Mouse (Mus musculus) urinary bladder, postnatal 25 days (tissue): ENCODE data around the gene Prdm16.

Experiments used
- DNase-seq: peaks from one replicate; pipeline ENCODE4 v3.0.0; 2022; ENCODE audit warnings: low spot score

Prdm16 gene

DNA sequence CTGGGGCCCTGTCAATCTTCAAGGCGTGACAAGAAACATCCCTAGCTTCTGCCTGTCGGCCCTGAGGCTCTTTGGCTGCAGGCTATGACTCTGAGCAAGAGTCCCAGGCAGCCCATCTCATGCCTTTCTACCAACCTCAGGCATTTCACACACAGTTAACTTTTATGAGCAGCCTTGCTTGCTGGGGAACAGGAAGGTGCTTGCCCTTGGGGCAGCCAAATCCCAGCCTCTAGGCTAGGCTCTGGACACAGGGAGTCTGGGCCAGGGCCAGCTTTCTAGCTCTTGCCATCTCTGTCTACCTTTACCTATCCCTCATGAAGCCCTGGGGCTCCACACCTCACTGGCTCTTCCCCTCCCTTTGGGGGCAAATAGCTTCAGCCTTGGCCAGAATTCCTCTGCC is 247.0 kb downstream of the Prdm16 start:
- DNase-seq: no peak

DNA sequence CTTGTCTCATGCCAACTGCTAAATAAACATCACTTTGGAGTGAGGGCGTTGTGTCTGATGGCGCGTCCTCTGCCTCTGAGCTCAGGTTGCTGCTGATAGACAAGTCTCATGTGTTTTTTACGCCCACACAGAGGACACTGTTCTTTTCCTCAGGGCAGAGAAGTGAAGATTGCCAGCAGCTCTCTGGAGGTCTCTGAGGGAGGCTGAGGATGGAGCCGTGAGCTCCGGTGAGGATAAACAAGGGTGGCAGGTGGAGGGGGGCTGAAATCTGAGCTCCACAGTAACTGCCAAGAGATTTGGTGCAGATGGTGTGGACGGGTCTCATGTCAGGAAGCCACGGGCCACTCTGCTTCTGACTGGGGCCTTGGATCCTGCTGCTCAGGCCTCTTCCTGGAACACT is 249.9 kb downstream of the Prdm16 start:
- DNase-seq: no peak

DNA sequence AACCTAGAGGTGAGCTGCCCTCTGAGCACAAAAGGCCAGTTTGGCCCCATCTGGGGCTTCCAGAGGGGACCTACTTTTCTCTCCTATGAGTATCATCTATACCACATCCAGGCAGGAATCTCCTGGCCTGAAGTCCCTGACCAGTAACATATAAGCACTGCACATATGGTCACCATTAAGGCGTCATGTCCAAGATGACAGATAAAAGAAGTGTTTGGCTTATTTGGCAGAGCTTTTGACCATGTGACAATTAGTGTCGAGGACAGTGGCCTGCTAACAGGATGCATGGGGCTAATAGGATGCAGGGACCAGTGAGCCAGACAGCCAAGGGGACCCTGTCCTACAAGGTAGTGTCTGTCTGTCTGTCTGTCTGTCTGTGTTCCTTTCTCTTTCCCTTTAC is 250.8 kb downstream of the Prdm16 start:
- no peak for DNase-seq

DNA sequence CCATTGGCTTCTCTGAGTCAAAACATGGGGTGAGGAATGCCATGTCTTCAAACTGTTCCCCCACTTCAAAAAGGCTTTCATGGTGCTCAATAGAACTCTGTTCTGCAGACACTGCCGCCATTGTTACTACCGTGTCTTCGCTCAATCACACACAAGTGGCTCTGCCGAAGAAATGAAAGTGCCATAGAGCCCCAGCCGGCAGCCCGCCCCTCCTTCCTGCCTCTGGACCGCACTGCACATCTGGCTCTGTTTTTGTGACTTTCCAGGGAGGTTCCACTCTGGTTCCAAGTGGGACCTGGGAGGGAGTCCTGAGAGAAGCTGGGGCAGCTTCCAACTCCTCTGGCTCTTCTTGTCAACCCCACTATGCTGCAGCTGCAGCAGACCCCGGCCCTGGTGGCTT is 251.5 kb downstream of the Prdm16 start:
- DNase-seq: no peak

DNA sequence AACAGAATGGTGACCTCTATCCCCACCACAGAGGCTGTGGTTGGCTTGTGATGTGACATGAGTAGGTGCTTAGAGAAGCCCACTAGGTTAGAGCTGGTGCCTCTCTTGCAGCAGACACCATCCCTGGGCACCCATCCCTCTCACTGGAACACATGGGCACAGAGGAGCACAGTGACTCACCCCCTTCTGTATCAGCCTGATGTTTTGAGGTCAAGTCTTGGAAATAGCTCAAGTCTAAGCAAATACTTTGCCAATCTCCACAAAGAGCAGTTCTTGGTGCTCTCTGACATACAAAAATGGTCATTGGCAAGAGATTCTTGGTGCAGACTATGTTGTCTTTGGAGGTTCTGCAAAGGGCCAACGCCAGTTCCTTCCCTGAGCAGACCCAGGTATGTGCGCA is 257.8 kb downstream of the Prdm16 start:
- no peak for DNase-seq

DNA sequence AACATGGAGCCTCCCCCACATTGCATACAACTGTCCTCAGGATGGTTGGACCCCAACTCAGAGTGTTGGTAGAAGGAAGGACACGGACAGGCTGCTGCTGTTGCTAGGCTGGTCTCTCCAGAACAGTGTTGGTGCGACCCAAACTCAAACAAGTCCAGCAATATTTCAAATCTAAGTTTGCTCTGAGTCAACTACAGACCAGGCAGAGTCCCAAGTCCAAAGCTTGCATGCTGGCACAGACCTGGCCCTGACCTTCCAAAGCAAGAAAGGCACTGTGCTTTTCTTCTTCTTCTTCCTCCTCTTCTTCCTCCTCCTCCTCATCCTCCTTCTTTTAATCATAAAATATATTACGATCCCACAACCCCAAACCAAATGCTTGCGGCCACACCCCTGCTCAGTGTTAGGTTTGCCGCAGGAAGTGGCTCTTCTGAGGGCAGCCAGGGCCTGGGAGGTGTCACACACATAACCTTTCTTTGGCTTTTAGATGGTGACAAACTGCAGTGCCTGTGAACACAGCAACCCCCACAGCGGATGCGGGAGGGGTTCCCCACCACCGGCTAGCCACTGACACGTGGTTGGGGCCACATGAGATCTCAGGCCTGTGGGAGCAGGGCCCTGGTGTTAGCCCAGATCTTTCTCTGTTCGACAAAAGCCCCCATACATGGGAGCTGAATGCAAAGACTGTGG is 260.6 kb downstream of the Prdm16 start:
- DNase-seq: no peak

DNA sequence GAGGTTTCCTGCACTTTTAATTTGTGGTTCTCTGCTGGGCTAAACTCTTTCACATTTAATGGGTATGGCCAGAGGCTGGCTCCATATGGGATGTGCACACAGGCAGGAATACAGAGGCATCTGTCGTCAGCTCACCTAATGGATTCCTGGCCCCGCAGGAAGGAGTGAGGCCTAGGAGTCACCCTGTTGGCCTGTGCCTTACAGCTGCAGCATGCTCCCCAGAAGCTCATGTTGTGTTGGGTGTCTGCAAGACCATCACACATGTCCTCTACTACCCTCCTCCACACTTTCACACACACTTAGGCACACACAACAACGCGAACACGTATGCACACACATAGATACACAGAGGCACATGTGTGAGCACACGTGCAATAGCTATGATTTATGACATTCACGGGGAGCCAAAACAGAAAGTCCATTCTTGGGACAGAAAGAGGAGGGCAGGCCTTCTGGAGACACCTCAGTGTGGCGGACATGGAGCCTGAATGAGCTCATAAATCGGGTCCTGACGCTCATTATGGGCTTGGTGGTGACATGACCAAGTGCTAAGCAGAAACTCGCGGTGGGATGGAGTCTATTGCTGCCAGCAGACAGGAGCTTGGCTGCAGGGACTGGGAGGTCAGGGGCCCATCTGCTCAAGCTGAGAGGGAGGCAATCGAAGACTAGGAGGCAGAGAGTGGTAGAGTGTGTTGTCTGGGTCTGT is 265.0 kb downstream of the Prdm16 start:
- no peak for DNase-seq

DNA sequence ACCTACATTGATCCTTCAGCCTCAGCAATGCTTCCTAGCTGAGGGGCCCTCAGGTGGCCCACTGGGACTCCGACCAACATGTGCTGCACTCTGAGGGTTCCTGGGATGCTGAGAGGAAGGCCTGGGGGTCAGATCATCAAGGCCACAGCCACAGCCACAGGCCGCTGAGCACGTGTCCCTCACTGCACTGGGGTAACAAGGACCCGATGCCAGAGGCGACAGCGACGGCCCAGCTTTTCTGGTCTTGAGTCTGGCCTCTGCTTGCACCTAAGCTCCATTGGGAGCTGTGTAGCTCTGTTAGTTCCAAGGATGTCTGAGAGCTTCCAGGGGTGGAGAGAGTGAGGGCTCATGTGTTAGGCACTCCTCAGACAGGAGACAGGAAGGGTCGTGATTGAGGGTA is 265.8 kb downstream of the Prdm16 start:
- DNase-seq: no peak

DNA sequence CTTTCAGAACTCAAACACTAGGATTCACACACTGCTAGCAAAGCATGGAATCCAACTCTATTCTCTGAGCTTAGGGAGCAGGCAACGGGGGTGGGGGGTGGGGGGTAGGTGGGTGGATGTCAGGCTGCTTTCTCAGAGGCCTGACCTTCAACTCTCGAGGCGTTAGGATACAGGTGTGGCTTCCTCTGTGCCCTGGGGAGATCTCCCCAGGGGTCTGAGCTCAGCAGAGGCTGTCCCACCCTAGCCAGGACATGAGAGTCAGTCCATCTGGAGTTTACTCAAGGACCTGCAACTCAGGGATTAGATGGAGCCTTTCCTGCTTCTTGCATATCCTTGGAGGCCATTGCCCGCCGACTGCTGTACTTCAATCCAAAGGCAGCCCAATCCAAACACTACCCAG is 267.6 kb downstream of the Prdm16 start:
- DNase-seq: no peak

DNA sequence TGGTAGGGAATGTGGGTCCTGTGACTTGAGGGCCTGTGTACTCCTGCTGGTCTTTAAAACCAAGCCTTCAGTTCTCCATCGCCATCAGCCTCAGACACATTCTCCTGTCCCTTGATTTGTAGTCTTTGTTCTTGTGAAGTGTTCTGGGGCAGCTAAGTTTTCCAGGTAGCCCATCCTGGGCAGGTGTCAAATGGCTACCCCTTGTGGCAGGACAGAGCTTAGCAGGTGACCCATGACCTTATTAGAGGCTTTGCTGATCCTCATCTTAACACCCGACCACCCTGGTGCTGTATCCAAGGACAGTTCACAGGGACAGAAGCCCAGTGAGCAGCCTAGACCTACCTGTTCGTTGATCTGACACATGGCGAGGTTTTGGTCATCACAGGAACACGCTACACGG is 269.8 kb downstream of the Prdm16 start:
- DNase-seq: no peak

DNA sequence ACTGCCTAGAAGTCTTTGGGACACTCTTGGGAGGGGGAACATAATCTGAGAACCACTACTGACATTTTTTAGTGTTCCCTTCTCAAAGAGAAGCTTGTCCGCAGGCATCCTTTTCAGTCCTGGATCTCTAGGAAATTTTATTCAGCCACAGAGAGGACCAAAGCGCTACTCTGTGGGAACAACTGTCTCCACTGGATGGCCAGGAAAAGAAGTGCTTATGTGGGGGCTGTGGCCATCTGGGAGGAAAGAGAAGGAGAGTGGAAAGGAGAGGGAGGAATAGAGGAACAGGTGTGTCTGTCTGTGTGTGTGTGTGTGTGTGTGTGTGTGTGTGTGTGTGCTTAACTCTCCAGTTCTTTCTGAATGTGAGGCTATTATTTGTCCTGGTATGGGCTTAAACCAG is 271.9 kb downstream of the Prdm16 start:
- DNase-seq: no peak

DNA sequence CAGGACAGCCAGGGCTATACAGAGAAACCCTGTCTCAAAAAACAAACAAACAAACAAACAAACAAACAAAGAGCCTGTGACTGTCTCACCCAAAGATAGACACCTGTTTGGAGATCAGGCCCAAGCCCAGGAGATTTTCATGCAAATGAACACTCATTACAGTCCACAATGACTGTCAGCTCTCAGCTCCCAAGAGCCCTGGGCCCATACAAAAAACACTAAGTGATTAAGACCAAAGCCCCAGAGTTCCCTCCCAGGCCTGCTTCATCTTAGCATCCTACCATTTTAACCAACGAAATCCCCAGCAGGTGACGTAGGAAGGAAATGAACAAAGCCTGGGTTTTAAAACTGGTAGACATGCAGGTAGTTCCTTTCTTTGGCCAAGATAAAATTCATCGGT is 275.8 kb downstream of the Prdm16 start:
- no peak for DNase-seq

DNA sequence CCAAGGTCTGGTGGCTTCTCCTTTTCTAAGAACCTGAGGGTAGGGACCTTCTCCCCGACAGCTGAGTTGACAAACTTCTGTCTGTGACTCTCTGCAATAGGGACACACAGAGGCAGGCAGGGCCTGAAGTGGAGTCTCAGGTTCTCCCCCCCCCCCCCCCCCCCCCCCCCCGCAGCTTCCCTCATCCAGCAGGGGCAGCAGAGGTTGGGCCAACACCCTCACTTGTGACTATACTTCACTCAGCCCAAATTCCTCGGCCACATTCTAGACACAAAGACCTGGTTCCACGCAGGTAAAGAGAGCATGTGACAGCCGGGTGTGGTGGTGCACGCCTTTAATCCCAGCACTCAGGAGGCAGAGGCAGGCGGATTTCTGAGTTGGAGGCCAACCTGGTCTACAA is 276.2 kb downstream of the Prdm16 start:
- DNase-seq: no peak

DNA sequence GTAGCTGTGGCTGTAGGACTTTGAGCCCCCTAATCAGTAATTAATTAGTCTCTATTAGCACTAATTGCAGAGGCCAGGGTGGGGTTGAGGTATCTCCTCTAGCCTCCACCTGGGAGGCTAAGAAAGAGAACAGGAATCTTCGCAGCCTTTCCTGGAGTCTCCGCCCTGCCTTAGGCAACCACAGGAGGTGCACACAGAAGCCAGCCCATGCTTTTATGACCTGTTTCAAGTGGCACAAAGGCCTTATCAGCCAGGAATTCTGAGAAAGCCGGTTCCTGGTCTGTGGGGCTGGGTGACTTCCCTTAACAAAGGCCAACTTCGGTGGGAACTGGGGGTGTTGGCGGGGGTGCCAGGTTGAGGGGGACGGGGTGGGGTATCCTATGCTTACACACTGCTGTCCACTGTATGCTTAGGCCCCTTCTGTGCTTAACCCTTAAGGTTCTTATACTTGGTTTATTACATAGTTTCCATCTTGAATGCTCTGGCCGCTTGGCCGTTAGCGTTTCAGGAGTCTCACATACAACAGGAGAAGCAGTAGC is 276.8 kb downstream of the Prdm16 start:
- no peak for DNase-seq

DNA sequence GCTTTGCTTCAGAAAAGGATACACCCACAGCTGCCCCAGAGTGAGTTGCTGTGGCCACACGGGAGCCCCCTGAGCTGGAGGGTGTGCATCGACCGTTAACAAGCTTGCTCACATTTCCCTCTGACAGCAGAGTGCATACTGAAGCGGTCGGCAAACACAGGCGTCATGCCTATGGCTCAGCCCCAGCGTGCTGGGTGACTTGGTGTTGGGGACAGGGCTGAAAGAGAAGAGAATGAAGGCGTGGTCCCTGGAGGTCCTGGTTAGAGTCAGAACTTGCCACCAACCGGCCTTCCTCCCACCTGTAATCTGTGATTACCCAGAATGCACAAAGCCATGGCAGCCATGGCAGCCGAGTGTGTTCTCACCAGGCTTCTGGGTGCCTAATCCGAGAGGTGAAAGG is 277.9 kb downstream of the Prdm16 start:
- DNase-seq: no peak

DNA sequence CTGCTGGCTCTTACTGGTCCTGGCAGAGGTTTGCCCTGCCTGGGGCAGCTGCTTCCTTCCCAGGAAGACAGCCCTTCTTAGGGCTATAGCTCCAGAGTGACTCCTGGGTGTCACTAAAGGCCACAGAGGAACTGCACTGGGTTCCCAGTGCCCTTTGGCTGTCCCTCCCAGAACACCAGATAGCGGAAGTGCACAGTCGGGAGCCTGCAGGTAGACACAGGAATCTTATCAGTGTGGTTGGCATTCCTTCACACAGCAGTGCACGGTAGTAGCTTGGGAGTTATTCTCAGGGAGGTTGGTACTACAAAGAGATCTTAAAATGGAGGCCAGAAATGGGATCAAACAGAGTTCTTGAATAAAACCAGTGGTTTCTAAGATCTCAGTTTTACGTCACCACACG is 278.3 kb downstream of the Prdm16 start:
- DNase-seq: no peak

DNA sequence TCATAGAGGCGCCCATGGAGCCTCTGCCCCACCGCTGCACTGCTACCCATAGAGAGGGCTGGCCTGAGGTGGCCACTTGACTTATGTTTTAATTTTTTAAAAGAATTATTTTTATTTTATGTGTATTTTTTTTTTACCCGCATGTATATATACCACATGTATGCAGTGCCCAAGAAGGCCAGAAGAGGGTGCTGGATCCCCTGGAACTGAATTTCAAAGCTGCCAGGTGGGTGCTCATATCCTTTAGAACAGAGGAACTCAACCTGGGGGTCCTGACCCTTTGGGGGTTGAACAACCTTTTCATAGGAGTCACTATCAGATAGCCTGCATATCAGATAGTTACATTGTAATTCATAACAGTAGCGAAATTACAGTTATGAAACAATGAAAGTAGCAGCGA is 281.3 kb downstream of the Prdm16 start:
- no peak for DNase-seq

DNA sequence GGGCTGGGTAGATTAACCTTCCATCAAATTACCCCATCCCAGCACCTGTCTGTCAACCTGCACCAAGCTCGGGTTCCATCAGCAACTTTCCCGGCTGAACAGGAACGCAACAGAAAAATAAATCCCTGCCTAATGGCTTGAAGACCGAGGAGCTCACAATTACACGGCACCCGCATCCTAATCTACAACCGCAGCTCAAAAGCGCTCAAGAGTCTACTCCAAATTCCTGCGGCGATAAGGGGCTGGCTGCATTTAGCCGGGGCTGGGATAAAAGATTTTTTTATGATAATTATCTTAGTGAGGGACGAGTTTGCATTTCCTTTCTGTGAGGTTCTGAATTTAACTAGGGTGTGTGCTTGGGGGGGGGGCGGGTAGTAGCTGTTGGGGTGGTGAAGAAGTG is 284.4 kb downstream of the Prdm16 start:
- no peak for DNase-seq

DNA sequence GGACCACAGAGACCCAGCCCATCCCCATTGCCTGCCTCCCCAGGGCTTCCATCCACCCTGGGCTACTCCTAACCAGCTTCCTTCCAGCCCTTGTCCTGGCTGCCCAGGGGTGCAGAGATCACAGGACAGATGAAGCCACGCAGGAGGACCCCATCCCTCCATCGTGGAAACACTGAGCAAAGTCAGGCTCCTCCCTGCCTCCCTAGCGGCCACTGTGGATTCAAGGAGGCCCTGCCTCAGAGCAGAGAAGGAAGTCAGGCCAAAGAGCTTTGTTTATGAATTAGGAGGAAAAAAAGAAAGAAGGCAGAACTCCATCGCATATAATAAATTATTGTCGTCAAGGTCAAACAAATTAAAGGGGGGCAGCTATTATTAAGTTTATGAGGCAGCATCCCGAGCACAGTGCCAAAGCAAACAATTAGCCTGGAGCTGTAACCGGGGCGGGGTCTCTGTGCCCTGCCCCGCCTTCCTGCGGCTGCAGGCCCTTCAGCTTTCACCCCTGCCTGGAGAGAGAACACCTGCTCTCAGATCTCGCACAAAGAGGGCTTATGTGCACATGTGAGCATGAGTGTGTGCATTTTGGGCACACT is 288.4 kb downstream of the Prdm16 start:
- DNase-seq: no peak

DNA sequence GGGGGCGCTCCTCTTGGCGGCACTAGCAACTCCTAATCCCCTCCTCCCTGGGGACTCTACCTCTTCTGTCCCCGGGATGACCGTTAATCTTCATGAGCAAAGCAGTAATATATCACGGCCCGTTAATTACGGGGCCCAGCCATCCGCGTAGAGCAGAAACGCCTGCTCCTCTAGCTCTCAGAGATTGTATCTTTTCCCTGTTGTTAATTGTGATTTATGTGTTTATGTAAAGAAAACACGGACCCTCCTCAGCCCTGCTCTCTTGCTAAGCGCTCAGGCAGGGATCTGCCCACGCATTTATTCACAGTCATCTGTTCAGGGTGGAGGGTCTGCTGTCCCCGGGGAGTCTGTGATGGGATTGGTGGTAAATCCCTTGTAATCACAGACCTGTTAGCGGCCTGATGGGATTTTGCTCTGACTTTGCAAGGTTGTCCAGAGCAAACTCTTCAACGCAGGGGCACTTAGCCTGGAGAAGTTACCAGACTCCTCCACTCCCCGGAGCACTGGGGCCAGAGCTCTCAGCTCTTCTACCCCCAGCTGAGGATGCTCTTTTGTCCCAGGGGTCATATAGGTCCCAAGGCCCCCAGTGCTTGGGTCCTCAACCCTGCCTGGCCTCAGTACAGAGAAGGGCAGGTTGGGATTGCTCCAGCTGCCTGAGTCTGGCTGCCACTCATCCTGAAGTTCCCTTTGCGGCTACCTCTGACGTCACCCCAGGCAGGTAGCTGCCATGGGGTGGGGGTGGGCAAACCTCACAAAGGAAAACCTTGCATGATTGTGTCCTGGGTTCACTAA is 289.7 kb downstream of the Prdm16 start:
- DNase-seq: no peak

DNA sequence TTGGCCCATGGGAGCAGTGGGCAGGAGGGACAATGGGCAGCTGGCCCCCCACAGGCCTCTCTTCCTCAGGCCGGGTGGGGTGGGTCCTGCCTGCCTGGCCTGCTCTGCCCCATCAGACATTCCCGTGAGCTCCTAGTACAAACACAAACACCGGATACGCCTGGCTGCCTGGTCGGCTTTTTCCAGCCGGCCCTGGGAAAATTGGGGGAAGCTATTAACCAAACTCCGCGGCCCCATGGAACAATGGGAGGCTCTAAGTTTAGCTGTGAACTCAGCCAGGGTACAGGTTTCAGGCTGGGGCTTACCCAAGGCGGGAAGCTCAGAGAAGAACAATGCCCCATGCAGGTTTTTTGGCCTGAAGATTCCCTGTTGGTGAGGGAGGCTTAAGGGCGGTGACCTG is 300.0 kb downstream of the Prdm16 start:
- no peak for DNase-seq

DNA sequence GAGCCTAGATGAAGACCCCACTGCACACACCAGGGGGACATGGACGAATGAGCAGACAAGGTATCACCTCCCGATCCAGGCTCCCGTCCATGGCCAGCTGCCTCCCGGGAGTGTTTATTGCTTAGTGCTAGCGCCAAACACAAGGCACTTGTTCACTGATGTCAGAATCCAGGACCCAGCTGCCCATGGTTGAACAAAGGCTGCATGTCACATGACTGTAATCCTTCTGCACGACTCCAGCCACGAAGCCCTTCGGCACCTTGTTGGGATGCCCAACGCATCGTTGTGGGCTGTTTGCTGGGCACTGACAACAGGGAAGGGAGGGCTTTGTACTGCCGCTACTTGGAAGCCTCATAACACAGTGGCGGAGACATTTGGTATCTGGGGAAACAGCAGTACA is 300.9 kb downstream of the Prdm16 start, which contains the start of gene B230104I21Rik:
B230104I21Rik (plus strand) TSS at position 367 of the 400 bp plus-strand sequence.
- no peak for DNase-seq
